ENCODE assay signal across 10 mouse cellular contexts in genomic region chr7:49497426-49497892, GRCm38 (mm10).
A peak's percentile ranks its signal among the peaks of the same experiment; 100 is the strongest.
DNase-seq lines count a peak whose midpoint lies in the region; ATAC-seq lines count a peak whose summit lies in the region.
"Had no signal": no experiment of that assay in that cellular context is flagged by ENCODE, and none has a peak within 500 bp of the region (broad histone marks: within the 10 kb centered on the region; RNA-seq: fewer than 3 reads in every experiment).

No protein-coding gene starts in this region.

- peaks cover 28% of the 10 kb centered on the region for H3K4me1 ChIP-seq in kidney, embryonic 14.5 days (ENCODE audit: control insufficient read depth, insufficient read depth, low read length)
- peaks cover 19% of the 10 kb centered on the region for H3K4me1 ChIP-seq in neural tube, embryonic 12.5 days

- intact Hi-C loops in heart, postnatal 14 days (cut with DNase I), result no loop called here

- H3K4me2 ChIP-seq in kidney, embryonic 14.5 days (replicated peaks; ENCODE audit: low read depth, low read length), result peak overlapping the region; percentile 27; the same call in 1 of the 2 replicates
- 0 out of 2 replicates have a peak overlapping the region, but pooled peaks have one; percentile 2 for H3K4me2 ChIP-seq in neural tube, embryonic 12.5 days (replicated peaks)
- H3K4me2 ChIP-seq: hindbrain, embryonic 15.5 days had no signal

- H3K27ac ChIP-seq in kidney, embryonic 14.5 days (ENCODE audit: low read depth, low read length), result peak overlapping the region; percentile 0; the same call in 1 of the 2 replicates
- H3K27ac ChIP-seq in neural tube, embryonic 12.5 days, result no peak overlapping the region
- H3K27ac ChIP-seq: hindbrain, embryonic 15.5 days had no signal

- H3K36me3 ChIP-seq in kidney, embryonic 14.5 days (ENCODE audit: control insufficient read depth, insufficient read depth, low read length), result no peaks in the 10 kb centered on the region; the same call in 1 of the 2 replicates
- 0 out of 2 replicates have a peak, but pooled peaks cover 3% of the 10 kb centered on the region for H3K36me3 ChIP-seq in neural tube, embryonic 12.5 days
- H3K36me3 ChIP-seq: hindbrain, embryonic 15.5 days had no signal

- 34% methylated on average over 4 of the region's 4 CpGs for WGBS in kidney, embryonic 14.5 days
- WGBS in neural tube, embryonic 12.5 days, result 54% methylated on average over 4 of the region's 4 CpGs

- H3K9me3 ChIP-seq in kidney, embryonic 14.5 days (ENCODE audit: control insufficient read depth, low read length), result no peaks in the 10 kb centered on the region
- no peaks in the 10 kb centered on the region for H3K9me3 ChIP-seq in neural tube, embryonic 12.5 days
- H3K9me3 ChIP-seq: hindbrain, embryonic 15.5 days had no signal

- H3K27me3 ChIP-seq in kidney, embryonic 14.5 days (ENCODE audit: control insufficient read depth, insufficient read depth, low read length), result no peaks in the 10 kb centered on the region
- H3K27me3 ChIP-seq in neural tube, embryonic 12.5 days (replicated peaks), result no peaks in the 10 kb centered on the region
- H3K27me3 ChIP-seq: hindbrain, embryonic 15.5 days had no signal

- no peak for ATAC-seq in kidney, embryonic 14.5 days (ENCODE audit: low FRiP score, low TSS enrichment)
- no peak for ATAC-seq in neural tube, embryonic 12.5 days (ENCODE audit: low FRiP score, low read depth)

- H3K4me3 ChIP-seq in kidney, embryonic 14.5 days (ENCODE audit: low read length), result no peak overlapping the region
- no peak overlapping the region for H3K4me3 ChIP-seq in neural tube, embryonic 12.5 days
- H3K4me3 ChIP-seq: erythroblast, embryonic 14.5 days; hindbrain, embryonic 15.5 days had no signal

- no peak for DNase-seq in kidney, postnatal 36 days
- DNase-seq in neural tube, embryonic 10.5 days (ENCODE audit: extremely low spot score, low spot score), result no peak
- DNase-seq in heart, postnatal 14 days, result peak; percentile 12 to 29
- DNase-seq in urinary bladder, postnatal 14 days (ENCODE audit: low spot score), result no peak
- DNase-seq in thymus, postnatal 25 days, result no peak
- DNase-seq in gastrocnemius, adult 18-20 months (ENCODE audit: low spot score), result no peak

- peak overlapping the region; percentile 18; the same call in 1 of the 2 replicates for H3K9ac ChIP-seq in kidney, embryonic 14.5 days (ENCODE audit: low read depth, low read length)
- no peak overlapping the region for H3K9ac ChIP-seq in neural tube, embryonic 12.5 days
- H3K9ac ChIP-seq: hindbrain, embryonic 15.5 days had no signal

Comparison
In these comparisons a context has a peak if more than half of its experiments do, and no peak if none do; other contexts are left out.
1. DNase-seq: peak in heart, postnatal 14 days (2 of 2); none in kidney, postnatal 36 days (0 of 2), neural tube, embryonic 10.5 days (single experiment), urinary bladder, postnatal 14 days (single experiment), thymus, postnatal 25 days (single experiment) and gastrocnemius, adult 18-20 months (single experiment).